Mouse (Mus musculus): ENCODE results near the gene Vav2. TPM values are rescaled to one million over a fixed set of nuclear protein-coding genes. Genes with fewer than 3 reads are reported as not detected.

The Vav2 gene
- polyA plus RNA-seq, 1 experiment from 2014 or later: 8.0 TPM

DNA sequence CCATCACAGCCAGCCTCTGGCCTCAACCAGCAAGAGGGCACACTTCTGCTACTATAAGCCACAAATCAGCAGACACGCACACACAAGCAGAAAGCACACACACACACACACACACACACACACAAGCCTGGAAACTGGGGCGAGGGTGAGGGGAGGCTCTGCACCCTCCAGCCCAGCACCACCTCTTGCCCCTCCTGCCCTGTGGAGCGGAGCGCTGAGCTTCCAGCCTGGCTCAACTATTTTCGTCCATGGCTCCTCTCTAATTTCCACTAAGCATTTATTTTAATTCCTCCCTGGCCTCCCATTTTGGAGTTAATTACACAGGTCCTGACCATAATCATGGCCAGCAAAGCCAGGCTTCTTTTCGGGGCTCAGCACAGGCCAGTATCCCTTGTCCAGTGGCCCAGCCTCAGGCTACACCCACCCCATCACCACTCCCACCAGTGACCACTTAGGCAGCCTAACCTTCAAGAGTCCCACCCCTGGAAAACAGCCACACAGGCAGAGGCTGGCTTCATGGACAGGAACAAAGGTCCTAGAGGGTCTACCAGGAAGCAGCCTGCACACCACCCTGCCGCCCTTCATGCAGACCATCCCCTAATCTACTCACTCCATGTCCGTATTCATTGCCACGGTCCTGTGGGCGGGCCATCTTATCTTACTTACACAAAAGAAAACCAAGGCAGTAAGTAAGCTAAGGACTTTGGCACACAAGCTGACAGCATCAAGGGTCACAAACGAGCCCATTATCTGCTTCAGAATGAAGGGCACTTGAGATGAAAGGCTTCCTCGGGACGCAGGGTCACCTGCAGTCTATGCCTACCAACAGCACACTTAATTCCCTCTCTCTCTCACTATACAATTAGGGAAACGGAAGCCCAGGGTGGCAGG lies 37.3 kb downstream of the Vav2 start:
- Histone ChIP-seq H3K4me3 (replicated peaks) (no peak overlapping the region), H3K9ac (replicated peaks) (no peak overlapping the region), H3K4me1 (replicated peaks) (peaks cover 58% of the 10 kb centered on the region), H3K9me3 (no peaks in the 10 kb centered on the region), H3K36me3 (peaks cover 9% of the 10 kb centered on the region; the same call in 1 of the 2 replicates), H3K4me2 (no peak overlapping the region), H3K27me3 (no peaks in the 10 kb centered on the region), H3K27ac (no peak overlapping the region)
- ATAC-seq (ENCODE audit: insufficient number of reproducible peaks, insufficient read depth, low FRiP score, low TSS enrichment, low read depth): no peak
- WGBS: 50% methylated on average over 14 of the region's 14 CpGs

DNA sequence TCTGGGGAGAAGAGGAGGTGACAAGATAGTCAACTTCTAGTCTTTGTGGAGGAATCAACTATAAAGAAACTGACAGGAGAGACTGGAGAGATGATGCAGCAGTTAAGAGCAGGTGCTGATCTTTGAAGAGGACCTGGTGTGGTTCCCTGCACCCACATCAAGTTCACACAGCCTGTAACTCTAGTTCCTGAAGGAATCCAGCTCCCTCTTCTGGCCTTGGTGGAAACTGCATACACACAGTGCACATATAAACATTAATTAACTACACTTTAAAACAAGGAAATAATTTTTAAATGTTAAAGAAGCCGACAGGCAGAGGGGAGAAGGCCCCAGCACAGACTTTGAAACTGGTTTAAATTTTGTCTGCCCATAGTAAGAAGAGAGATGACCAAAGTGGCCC lies 39.6 kb downstream of the Vav2 start:
- H3K4me3 ChIP-seq (replicated peaks): no peak overlapping the region
- peaks cover 9% of the 10 kb centered on the region; the same call in 1 of the 2 replicates for H3K36me3 ChIP-seq
- H3K9me3 ChIP-seq: no peaks in the 10 kb centered on the region
- no peak for ATAC-seq (ENCODE audit: insufficient number of reproducible peaks, insufficient read depth, low FRiP score, low TSS enrichment, low read depth)
- H3K4me2 ChIP-seq: no peak overlapping the region
- no peak overlapping the region for H3K27ac ChIP-seq
- WGBS: 90% methylated on average over 1 of the region's 1 CpGs
- H3K27me3 ChIP-seq: no peaks in the 10 kb centered on the region
- no peak overlapping the region for H3K9ac ChIP-seq (replicated peaks)
- H3K4me1 ChIP-seq (replicated peaks): peaks cover 47% of the 10 kb centered on the region

DNA sequence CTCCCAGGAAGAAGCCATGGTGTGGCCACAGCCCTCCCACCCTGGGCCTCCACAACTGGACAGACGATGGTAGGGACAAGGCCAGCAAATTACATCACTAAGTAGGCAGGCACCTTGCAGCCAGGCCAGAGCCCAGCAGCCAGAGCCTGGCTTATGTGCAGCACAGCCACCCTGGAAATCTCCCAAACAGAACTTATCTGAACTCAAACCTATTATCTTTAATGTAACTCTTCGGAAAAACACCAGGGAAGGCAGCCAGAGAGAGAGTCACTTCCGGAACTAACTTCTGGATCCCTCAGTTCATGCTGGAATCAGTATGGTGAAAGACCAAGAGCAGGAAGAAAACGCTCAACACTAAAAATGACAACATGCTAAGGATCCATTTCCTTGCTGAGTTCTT lies 45.1 kb downstream of the Vav2 start:
- H3K36me3 ChIP-seq: peaks cover 9% of the 10 kb centered on the region; the same call in 1 of the 2 replicates
- H3K9ac ChIP-seq (replicated peaks): no peak overlapping the region
- H3K27me3 ChIP-seq: no peaks in the 10 kb centered on the region
- no peak overlapping the region for H3K4me3 ChIP-seq (replicated peaks)
- 0 out of 2 replicates have a peak overlapping the region, but pooled peaks have one; percentile 23 for H3K27ac ChIP-seq
- H3K4me1 ChIP-seq (replicated peaks): peaks cover 31% of the 10 kb centered on the region
- no peak for ATAC-seq (ENCODE audit: insufficient number of reproducible peaks, insufficient read depth, low FRiP score, low TSS enrichment, low read depth)
- H3K4me2 ChIP-seq: no peak overlapping the region
- 73% methylated on average over 4 of the region's 4 CpGs for WGBS
- no peaks in the 10 kb centered on the region for H3K9me3 ChIP-seq

DNA sequence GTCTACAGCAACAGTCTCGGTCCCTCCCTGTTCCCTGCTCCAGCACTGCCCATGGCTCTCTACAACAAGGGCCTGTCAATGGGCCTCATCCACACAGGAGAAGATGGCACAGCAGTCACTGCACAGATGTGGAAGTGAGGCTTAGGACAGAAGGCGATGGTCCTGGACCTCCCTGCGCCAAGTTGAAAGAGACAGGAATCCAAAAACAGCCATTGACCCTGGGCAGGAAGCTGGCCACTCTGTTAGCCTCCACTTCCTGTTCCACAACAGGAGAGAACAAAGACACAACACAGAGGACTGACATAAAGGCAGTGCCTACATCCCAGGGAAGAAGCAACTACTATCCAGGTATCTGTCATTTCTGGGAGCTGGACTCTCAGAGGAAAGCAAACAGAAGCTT lies 45.6 kb downstream of the Vav2 start:
- Histone ChIP-seq H3K36me3 (peaks cover 7% of the 10 kb centered on the region; the same call in 1 of the 2 replicates), H3K4me3 (replicated peaks) (no peak overlapping the region), H3K27ac (0 out of 2 replicates have a peak overlapping the region, but pooled peaks have one; percentile 23), H3K9me3 (no peaks in the 10 kb centered on the region), H3K27me3 (no peaks in the 10 kb centered on the region), H3K4me2 (no peak overlapping the region), H3K4me1 (replicated peaks) (peaks cover 31% of the 10 kb centered on the region), H3K9ac (replicated peaks) (no peak overlapping the region)
- WGBS: 89% methylated on average over 3 of the region's 3 CpGs
- no peak for ATAC-seq (ENCODE audit: insufficient number of reproducible peaks, insufficient read depth, low FRiP score, low TSS enrichment, low read depth)

DNA sequence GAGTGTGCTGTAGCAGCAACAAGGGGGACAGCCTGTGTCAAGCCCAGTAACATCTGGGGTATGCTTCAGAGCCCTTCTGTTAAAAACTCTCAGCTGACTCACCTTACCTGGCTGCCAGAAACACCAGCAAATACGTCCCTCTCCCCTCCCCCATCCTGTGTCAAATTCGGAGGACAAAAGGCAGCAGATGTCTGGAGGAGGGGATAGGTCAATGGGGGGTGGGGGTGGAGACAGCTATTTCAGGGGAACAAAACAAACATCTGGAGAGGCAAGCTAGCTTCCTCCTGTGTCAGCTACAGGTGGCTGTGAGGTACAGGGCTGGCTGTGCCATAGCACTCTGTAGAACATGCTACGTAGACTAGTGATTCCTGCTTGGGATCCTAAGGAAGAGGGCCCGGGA lies 49.0 kb downstream of the Vav2 start:
- no peak overlapping the region for H3K9ac ChIP-seq (replicated peaks)
- 21% methylated on average over 4 of the region's 4 CpGs for WGBS
- no peak overlapping the region for H3K27ac ChIP-seq

DNA sequence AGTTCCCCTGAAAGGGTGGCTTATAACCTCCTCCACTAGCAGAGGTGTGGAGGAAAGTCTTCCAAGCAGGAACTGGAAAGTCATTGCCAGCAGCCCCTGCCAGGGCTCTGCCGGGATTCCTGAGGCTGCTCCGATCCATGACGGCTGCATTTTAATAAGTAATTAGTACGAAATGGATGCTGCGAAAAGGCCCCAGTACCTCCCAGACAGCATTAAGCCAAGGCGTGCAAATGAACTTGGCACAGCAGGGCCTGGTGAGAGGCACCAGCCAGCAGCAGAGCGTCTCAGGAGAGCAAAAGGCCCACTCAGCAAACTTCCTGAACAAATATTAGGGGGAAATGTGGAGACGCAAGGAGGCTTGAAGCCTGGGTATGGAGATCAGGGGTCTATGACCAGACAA lies 49.7 kb downstream of the Vav2 start:
- 61% methylated on average over 8 of the region's 8 CpGs for WGBS
- H3K9me3 ChIP-seq: no peaks in the 10 kb centered on the region
- no peak overlapping the region for H3K4me2 ChIP-seq
- no peak overlapping the region for H3K4me3 ChIP-seq (replicated peaks)
- H3K4me1 ChIP-seq (replicated peaks): peaks cover 28% of the 10 kb centered on the region
- H3K27me3 ChIP-seq: no peaks in the 10 kb centered on the region
- H3K36me3 ChIP-seq: no peaks in the 10 kb centered on the region
- H3K27ac ChIP-seq: no peak overlapping the region; the same call in 1 of the 2 replicates
- ATAC-seq (ENCODE audit: insufficient number of reproducible peaks, insufficient read depth, low FRiP score, low TSS enrichment, low read depth): no peak
- H3K9ac ChIP-seq (replicated peaks): no peak overlapping the region

More for the DNA sequence above, 49.0 kb downstream of the Vav2 start:
- Histone ChIP-seq H3K36me3 (no peaks in the 10 kb centered on the region), H3K4me2 (no peak overlapping the region), H3K4me1 (replicated peaks) (peaks cover 28% of the 10 kb centered on the region), H3K4me3 (replicated peaks) (no peak overlapping the region), H3K9me3 (no peaks in the 10 kb centered on the region), H3K27me3 (no peaks in the 10 kb centered on the region)
- no peak for ATAC-seq (ENCODE audit: insufficient number of reproducible peaks, insufficient read depth, low FRiP score, low TSS enrichment, low read depth)

DNA sequence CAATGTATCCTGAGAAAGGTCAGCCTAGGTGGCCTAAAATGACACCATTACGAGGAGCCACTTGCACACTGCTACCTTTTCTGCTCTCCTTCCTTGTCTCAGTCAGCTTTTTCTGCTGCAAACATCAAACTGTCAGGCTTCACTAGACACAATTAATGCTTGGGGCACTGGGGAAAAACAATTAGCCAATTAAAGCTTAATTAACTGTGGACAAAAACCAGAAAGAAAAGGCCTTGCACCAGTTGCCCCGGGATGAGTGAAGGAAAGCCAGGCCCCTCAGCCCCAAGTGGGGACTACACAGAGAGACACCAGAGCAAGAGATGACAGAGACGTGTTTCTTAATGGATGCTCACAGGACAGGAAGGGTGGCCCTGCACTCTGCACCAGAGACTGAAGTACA lies 51.7 kb downstream of the Vav2 start:
- ATAC-seq (ENCODE audit: insufficient number of reproducible peaks, insufficient read depth, low FRiP score, low TSS enrichment, low read depth): no peak
- WGBS: 28% methylated on average over 3 of the region's 3 CpGs
- H3K4me1 ChIP-seq (replicated peaks): peaks cover 30% of the 10 kb centered on the region

DNA sequence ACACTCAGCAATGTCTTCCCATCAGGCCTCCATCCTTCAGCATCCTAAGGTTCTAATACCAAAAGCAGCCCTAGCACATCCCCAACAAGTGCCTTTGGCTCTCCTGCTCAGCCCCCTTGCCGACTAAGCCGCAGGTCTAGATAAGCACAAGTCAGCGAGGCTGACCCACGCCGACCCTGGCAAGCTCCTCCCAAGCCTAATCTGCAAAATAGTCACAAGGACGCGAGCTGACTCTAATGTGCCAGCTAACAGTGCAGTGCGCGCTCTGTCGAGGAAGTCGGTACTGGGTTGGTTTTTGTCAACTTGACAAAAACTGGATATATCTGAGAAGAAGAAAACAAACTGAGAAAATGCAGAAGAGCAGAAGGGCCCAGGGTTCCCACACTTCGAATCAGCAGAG lies 53.5 kb downstream of the Vav2 start:
- H3K4me1 ChIP-seq (replicated peaks): peaks cover 38% of the 10 kb centered on the region
- H3K9ac ChIP-seq (replicated peaks): no peak overlapping the region
- no peaks in the 10 kb centered on the region for H3K27me3 ChIP-seq
- no peak for ATAC-seq (ENCODE audit: insufficient number of reproducible peaks, insufficient read depth, low FRiP score, low TSS enrichment, low read depth)
- WGBS: 57% methylated on average over 12 of the region's 12 CpGs
- no peaks in the 10 kb centered on the region for H3K36me3 ChIP-seq
- H3K4me2 ChIP-seq: no peak overlapping the region
- no peaks in the 10 kb centered on the region for H3K9me3 ChIP-seq
- no peak overlapping the region for H3K4me3 ChIP-seq (replicated peaks)
- no peak overlapping the region for H3K27ac ChIP-seq

More for the DNA sequence above, 51.7 kb downstream of the Vav2 start:
- H3K4me2 ChIP-seq: no peak overlapping the region
- H3K4me3 ChIP-seq (replicated peaks): no peak overlapping the region
- no peaks in the 10 kb centered on the region for H3K27me3 ChIP-seq
- H3K27ac ChIP-seq: no peak overlapping the region
- H3K9me3 ChIP-seq: no peaks in the 10 kb centered on the region
- no peaks in the 10 kb centered on the region for H3K36me3 ChIP-seq
- no peak overlapping the region for H3K9ac ChIP-seq (replicated peaks)

DNA sequence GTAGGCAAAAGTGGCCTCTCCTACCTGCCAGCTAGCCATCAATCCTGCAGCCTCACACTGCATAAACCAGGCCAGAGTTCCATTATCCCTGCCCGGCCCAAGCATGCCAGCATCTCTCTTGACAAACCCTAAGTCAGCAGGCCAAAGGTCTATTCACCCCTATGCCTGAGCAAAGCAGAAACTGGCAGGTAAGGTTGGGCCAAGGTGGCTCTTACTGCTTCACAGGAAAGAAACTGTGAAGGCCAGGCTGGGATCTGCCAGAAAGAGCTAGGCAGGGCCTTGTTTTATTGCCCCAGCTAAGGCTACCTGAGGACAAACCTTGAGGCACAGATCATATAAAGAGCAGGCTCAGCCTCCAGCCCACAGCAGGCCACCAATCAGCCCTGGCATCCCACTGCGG lies 55.4 kb downstream of the Vav2 start:
- Histone ChIP-seq H3K9ac (replicated peaks) (0 out of 2 replicates have a peak overlapping the region, but pooled peaks have one; percentile 34), H3K27ac (no peak overlapping the region), H3K4me1 (replicated peaks) (peaks cover 31% of the 10 kb centered on the region), H3K9me3 (no peaks in the 10 kb centered on the region), H3K4me3 (replicated peaks) (no peak overlapping the region), H3K36me3 (no peaks in the 10 kb centered on the region), H3K4me2 (no peak overlapping the region), H3K27me3 (no peaks in the 10 kb centered on the region)
- 75% methylated on average over 2 of the region's 2 CpGs for WGBS
- ATAC-seq (ENCODE audit: insufficient number of reproducible peaks, insufficient read depth, low FRiP score, low TSS enrichment, low read depth): no peak

DNA sequence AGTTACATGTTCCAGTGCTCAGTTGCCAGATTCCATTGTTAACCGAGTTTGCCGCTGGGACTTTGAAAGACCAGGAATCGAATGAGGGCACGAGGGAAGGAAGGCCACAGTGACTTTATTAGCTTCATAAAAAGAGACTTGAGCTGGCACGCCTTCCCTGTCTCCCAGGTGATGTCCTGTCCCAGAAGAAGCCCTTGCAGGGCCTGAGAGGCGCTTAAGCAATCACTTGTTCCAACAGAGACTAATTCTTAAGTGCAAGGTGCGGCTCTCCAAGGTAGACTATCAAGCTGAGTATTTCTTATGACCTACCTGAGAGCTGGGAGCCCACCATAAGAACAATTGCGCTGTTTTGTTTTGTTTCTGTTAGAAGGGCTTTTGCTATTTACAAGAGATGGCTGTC lies 57.9 kb downstream of the Vav2 start:
- H3K27me3 ChIP-seq: no peaks in the 10 kb centered on the region
- WGBS: 63% methylated on average over 8 of the region's 8 CpGs
- ATAC-seq (ENCODE audit: insufficient number of reproducible peaks, insufficient read depth, low FRiP score, low TSS enrichment, low read depth): no peak
- H3K36me3 ChIP-seq: no peaks in the 10 kb centered on the region
- H3K9ac ChIP-seq (replicated peaks): no peak overlapping the region
- H3K9me3 ChIP-seq: no peaks in the 10 kb centered on the region
- H3K4me1 ChIP-seq (replicated peaks): peaks cover 46% of the 10 kb centered on the region
- no peak overlapping the region for H3K27ac ChIP-seq
- H3K4me3 ChIP-seq (replicated peaks): no peak overlapping the region
- H3K4me2 ChIP-seq: no peak overlapping the region

DNA sequence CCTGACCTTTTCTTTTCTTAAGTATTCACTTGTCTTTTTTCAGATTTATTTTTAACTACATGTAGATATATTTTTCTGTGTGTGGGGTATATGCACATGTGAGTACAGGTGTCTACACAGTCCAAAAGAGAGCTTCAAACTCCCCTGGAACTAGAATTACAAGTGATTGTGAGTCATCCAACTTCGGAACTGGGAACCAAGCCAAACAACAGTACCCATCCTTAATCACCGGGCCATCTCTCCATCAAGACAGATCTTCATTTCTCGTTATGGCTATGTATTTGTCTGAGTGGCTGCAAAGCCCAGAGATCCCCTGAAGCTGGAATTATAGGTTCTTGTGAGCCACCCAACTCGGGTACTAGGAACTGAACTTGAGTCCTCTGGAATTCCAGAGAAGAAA lies 61.5 kb downstream of the Vav2 start:
- H3K4me3 ChIP-seq (replicated peaks): no peak overlapping the region
- no peaks in the 10 kb centered on the region for H3K36me3 ChIP-seq
- H3K9ac ChIP-seq (replicated peaks): no peak overlapping the region
- no peaks in the 10 kb centered on the region for H3K9me3 ChIP-seq
- no peak overlapping the region for H3K4me2 ChIP-seq
- peaks cover 60% of the 10 kb centered on the region for H3K4me1 ChIP-seq (replicated peaks)
- H3K27ac ChIP-seq: no peak overlapping the region
- no peak for ATAC-seq (ENCODE audit: insufficient number of reproducible peaks, insufficient read depth, low FRiP score, low TSS enrichment, low read depth)
- WGBS: 93% methylated on average over 4 of the region's 4 CpGs
- H3K27me3 ChIP-seq: no peaks in the 10 kb centered on the region
